Mouse (Mus musculus) frontal cortex, adult 2 months (tissue): ENCODE data around the gene Abraxas2. TPM values are rescaled to one million over a fixed set of nuclear protein-coding genes. Genes with fewer than 3 reads are reported as not detected.
A peak's percentile ranks its signal among the peaks of the same experiment; 100 is the strongest.

Source experiments
- DNase-seq, 2 experiments: peaks; one replicate each; pipeline ENCODE4 v3.0.0; 2022; ENCODE audit warnings: low spot score in 1 of 2; ENCODE audit errors: extremely low spot score in 1 of 2
- polyA plus RNA-seq: library from polyadenylated mRNA; depleted of rRNA; stranded (reverse); fragments of >200 nt; gene quantifications from 2 replicates; pipeline ENCODE4 v1.2.3, GENCODE M21; 2012; rRNA removed

Gene Abraxas2
- polyA plus RNA-seq, 1 experiment: 24.2 TPM

- DNase-seq: peak in 1 of 2 experiments; percentile 15
These were observed 36.0 kb downstream of the Abraxas2 start for GRCm38 (mm10) chr7:132894841-132895555.

- DNase-seq: no peak
These were observed 37.3 kb downstream of the Abraxas2 start for GRCm38 (mm10) chr7:132896206-132896815.

GRCm38 (mm10) chr7:132897258-132897657, 38.2 kb downstream of the Abraxas2 start:
- DNase-seq: no peak

- no peak for DNase-seq
These were observed 39.2 kb downstream of the Abraxas2 start for GRCm38 (mm10) chr7:132898234-132898633.

- no peak for DNase-seq
These were observed 42.0 kb downstream of the Abraxas2 start for GRCm38 (mm10) chr7:132900826-132901531.

GRCm38 (mm10) chr7:132903796-132904195, 44.8 kb downstream of the Abraxas2 start:
- no peak for DNase-seq

- DNase-seq: no peak
These were observed 62.9 kb downstream of the Abraxas2 start for GRCm38 (mm10) chr7:132921971-132922370.

GRCm38 (mm10) chr7:132925227-132925626, 66.2 kb downstream of the Abraxas2 start:
- DNase-seq: no peak

GRCm38 (mm10) chr7:132927201-132927600, 68.2 kb downstream of the Abraxas2 start:
- DNase-seq: no peak

- no peak for DNase-seq
These were observed 71.0 kb downstream of the Abraxas2 start for GRCm38 (mm10) chr7:132930055-132930454.

- peak; percentile 98 to 99 for DNase-seq
These were observed 72.0 kb downstream of the Abraxas2 start, which contains the start of gene Zranb1 for GRCm38 (mm10) chr7:132930850-132931559. TSS of gene Zranb1 (plus strand) at chr7:132931142.

- peak in 1 of 2 experiments; percentile 27 for DNase-seq
These were observed 72.7 kb downstream of the Abraxas2 start for GRCm38 (mm10) chr7:132931560-132932351.

GRCm38 (mm10) chr7:132933331-132933730, 74.3 kb downstream of the Abraxas2 start:
- DNase-seq: no peak

Other genes with a start within 250 kb of the Abraxas2 start
- gene Lhpp, start 248.6 kb upstream of the Abraxas2 start, polyA plus RNA-seq: 29.0 and 29.2 TPM in 2 replicates
- 14.7 and 18.2 TPM in 2 replicates for gene Fam53b, start 45.3 kb upstream of the Abraxas2 start, polyA plus RNA-seq
- gene Eef1akmt2, start 6.6 kb upstream of the Abraxas2 start, polyA plus RNA-seq: 45.1 and 49.4 TPM in 2 replicates
- 29.0 and 29.4 TPM in 2 replicates for gene Zranb1, start 71.9 kb downstream of the Abraxas2 start, polyA plus RNA-seq